Mouse (Mus musculus) hindbrain, embryonic 12.5 days (tissue): Measurements from ENCODE around the gene Prdm16. TPM values are rescaled to one million over a fixed set of nuclear protein-coding genes. Genes with fewer than 3 reads are reported as not detected.
A peak's percentile ranks its signal among the peaks of the same experiment; 100 is the strongest.

Experiments
- ATAC-seq: fragments of 200-750 bp; cut with Nextera tagmentation; 2 replicates; pipeline ENCODE4 v1.8.0; 2017; ENCODE audit warnings: moderate TSS enrichment; ENCODE audit not compliant: low FRiP score
- H3K27ac ChIP-seq: fragments of 300-500 bp; sonication (generic); 2 replicates; pipeline ENCODE4 v1.5.1; 2016; ENCODE audit warnings: mild to moderate bottlenecking
- H3K27me3 ChIP-seq: fragments of 300-500 bp; sonication (generic); 2 replicates; pipeline ENCODE4 v1.6.1; 2016; ENCODE audit warnings: mild to moderate bottlenecking
- H3K36me3 ChIP-seq: fragments of 300-500 bp; sonication (generic); 2 replicates; pipeline ENCODE4 v1.6.1; 2016; ENCODE audit warnings: mild to moderate bottlenecking
- H3K4me1 ChIP-seq: fragments of 300-500 bp; sonication (generic); 2 replicates; pipeline ENCODE4 v1.6.1; 2016
- H3K4me2 ChIP-seq: fragments of 300-500 bp; sonication (generic); replicated peaks from 2 replicates; pipeline ENCODE4 v1.6.1; 2016; ENCODE audit warnings: mild to moderate bottlenecking
- H3K4me3 ChIP-seq: fragments of 300-500 bp; sonication (generic); 2 replicates; pipeline ENCODE4 v1.5.1; 2016; ENCODE audit warnings: mild to moderate bottlenecking
- H3K9ac ChIP-seq: fragments of 300-500 bp; sonication (generic); 2 replicates; pipeline ENCODE4 v1.6.1; 2016; ENCODE audit warnings: mild to moderate bottlenecking, moderate library complexity
- H3K9me3 ChIP-seq: fragments of 300-500 bp; sonication (generic); replicated peaks from 2 replicates; pipeline ENCODE4 v1.6.1; 2016; ENCODE audit warnings: mild to moderate bottlenecking
- WGBS: fragments of 180-500 bp; shearing (Covaris S2); methylation state at CpG from one replicate; pipeline ENCODE4 v1.1.7; 2016; 5-methylcytosine and 5-hydroxymethylcytosine counted together
- polyA plus RNA-seq: library from polyadenylated mRNA; unstranded; fragments of >200 nt; fragmentation: Nextera tagmentation; extraction: Ambion mirVana; gene quantifications from 2 replicates; pipeline ENCODE4 v1.2.1, GENCODE M21; 2016

Gene Prdm16
- polyA plus RNA-seq, 1 experiment from 2014 or later, result 26.4 TPM

- H3K36me3 ChIP-seq, result no peaks in the 10 kb centered on the region
- no peak overlapping the region for H3K4me2 ChIP-seq
- WGBS, result 40% methylated on average over 5 of the region's 5 CpGs
- no peak for ATAC-seq
- peaks cover 41% of the 10 kb centered on the region for H3K27me3 ChIP-seq
- H3K9ac ChIP-seq, result no peak overlapping the region
- H3K4me3 ChIP-seq, result no peak overlapping the region
- H3K4me1 ChIP-seq, result peaks cover 69% of the 10 kb centered on the region
- H3K27ac ChIP-seq, result 0 out of 2 replicates have a peak overlapping the region, but pooled peaks have one; percentile 36
- H3K9me3 ChIP-seq, result no peaks in the 10 kb centered on the region
These were observed 94.1 kb downstream of the Prdm16 start for GRCm38 (mm10) chr4:154542568-154542967.

- WGBS, result 69% methylated on average over 9 of the region's 9 CpGs
- no peak overlapping the region for H3K4me3 ChIP-seq
- peaks cover 66% of the 10 kb centered on the region for H3K4me1 ChIP-seq
- no peak overlapping the region for H3K9ac ChIP-seq
- peak overlapping the region; percentile 77 for H3K27ac ChIP-seq
- ATAC-seq, result no peak
- peaks cover 34% of the 10 kb centered on the region for H3K27me3 ChIP-seq
- H3K4me2 ChIP-seq, result no peak overlapping the region
- H3K9me3 ChIP-seq, result no peaks in the 10 kb centered on the region
- no peaks in the 10 kb centered on the region for H3K36me3 ChIP-seq
These were observed 94.9 kb downstream of the Prdm16 start for GRCm38 (mm10) chr4:154541632-154542276.

DNA sequence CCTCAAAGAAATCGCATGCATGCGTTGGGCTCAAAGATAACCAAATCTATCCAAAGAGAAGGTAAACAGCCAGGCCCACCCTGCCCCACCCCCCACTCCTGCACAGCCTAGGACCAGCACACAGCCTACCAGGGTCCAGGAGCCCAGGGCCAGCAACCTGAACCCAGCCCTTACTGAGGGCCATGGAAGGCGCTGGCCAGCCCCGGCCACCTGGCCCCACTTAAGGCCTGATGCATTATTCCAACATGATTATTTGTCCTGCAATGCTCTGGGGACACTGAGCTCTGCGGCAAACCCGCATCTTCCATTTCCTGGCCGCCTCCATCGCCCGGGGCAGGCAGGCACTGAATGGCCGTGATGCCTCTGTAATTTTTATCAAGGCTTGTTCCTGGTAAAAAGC, 96.0 kb downstream of the Prdm16 start:
- Histone ChIP-seq H3K27me3 (peaks cover 30% of the 10 kb centered on the region), H3K4me2 (no peak overlapping the region; the same call in 1 of the 2 replicates), H3K9ac (peak overlapping the region; percentile 37; the same call in 1 of the 2 replicates), H3K4me3 (no peak overlapping the region), H3K9me3 (no peaks in the 10 kb centered on the region), H3K27ac (peak overlapping the region; percentile 77), H3K36me3 (no peaks in the 10 kb centered on the region), H3K4me1 (peaks cover 66% of the 10 kb centered on the region)
- 20% methylated on average over 10 of the region's 10 CpGs for WGBS
- peak; percentile 44 for ATAC-seq

GRCm38 (mm10) chr4:154539703-154540102, 97.0 kb downstream of the Prdm16 start:
- no peak overlapping the region; the same call in 1 of the 2 replicates for H3K27ac ChIP-seq
- H3K36me3 ChIP-seq, result no peaks in the 10 kb centered on the region
- peaks cover 25% of the 10 kb centered on the region for H3K27me3 ChIP-seq
- WGBS, result 64% methylated on average over 12 of the region's 12 CpGs
- H3K4me2 ChIP-seq, result no peak overlapping the region
- peaks cover 58% of the 10 kb centered on the region for H3K4me1 ChIP-seq
- no peak for ATAC-seq
- no peak overlapping the region for H3K9ac ChIP-seq
- no peak overlapping the region for H3K4me3 ChIP-seq
- no peaks in the 10 kb centered on the region for H3K9me3 ChIP-seq

- Histone ChIP-seq H3K4me3 (no peak overlapping the region), H3K9ac (no peak overlapping the region), H3K27ac (no peak overlapping the region), H3K9me3 (no peaks in the 10 kb centered on the region), H3K36me3 (no peaks in the 10 kb centered on the region), H3K4me2 (no peak overlapping the region), H3K4me1 (peaks cover 50% of the 10 kb centered on the region), H3K27me3 (peaks cover 19% of the 10 kb centered on the region)
- 87% methylated on average over 4 of the region's 4 CpGs for WGBS
- no peak for ATAC-seq
These were observed 97.9 kb downstream of the Prdm16 start for GRCm38 (mm10) chr4:154538727-154539126.

- ATAC-seq, result no peak
- no peak overlapping the region for H3K9ac ChIP-seq
These were observed 100.6 kb downstream of the Prdm16 start for GRCm38 (mm10) chr4:154536110-154536509.

GRCm38 (mm10) chr4:154531368-154531767, 105.3 kb downstream of the Prdm16 start:
- Histone ChIP-seq H3K27me3 (peaks cover 20% of the 10 kb centered on the region), H3K9me3 (no peaks in the 10 kb centered on the region)
- WGBS, result 61% methylated on average over 4 of the region's 4 CpGs

More at GRCm38 (mm10) chr4:154536110-154536509, 100.6 kb downstream of the Prdm16 start:
- H3K4me3 ChIP-seq, result no peak overlapping the region
- no peaks in the 10 kb centered on the region for H3K36me3 ChIP-seq
- peaks cover 24% of the 10 kb centered on the region for H3K4me1 ChIP-seq
- H3K9me3 ChIP-seq, result no peaks in the 10 kb centered on the region
- 63% methylated on average over 5 of the region's 5 CpGs for WGBS
- H3K4me2 ChIP-seq, result no peak overlapping the region
- H3K27ac ChIP-seq, result no peak overlapping the region
- H3K27me3 ChIP-seq, result peaks cover 7% of the 10 kb centered on the region; the same call in 1 of the 2 replicates

GRCm38 (mm10) chr4:154530336-154530735, 106.3 kb downstream of the Prdm16 start:
- no peak for ATAC-seq
- Histone ChIP-seq H3K4me2 (no peak overlapping the region), H3K27me3 (peaks cover 28% of the 10 kb centered on the region), H3K36me3 (no peaks in the 10 kb centered on the region), H3K9ac (no peak overlapping the region), H3K4me3 (no peak overlapping the region), H3K9me3 (no peaks in the 10 kb centered on the region), H3K4me1 (peaks cover 24% of the 10 kb centered on the region), H3K27ac (no peak overlapping the region)
- 66% methylated on average over 7 of the region's 7 CpGs for WGBS

More at GRCm38 (mm10) chr4:154531368-154531767, 105.3 kb downstream of the Prdm16 start:
- Histone ChIP-seq H3K4me3 (no peak overlapping the region), H3K36me3 (no peaks in the 10 kb centered on the region), H3K27ac (no peak overlapping the region), H3K9ac (no peak overlapping the region), H3K4me1 (peaks cover 27% of the 10 kb centered on the region), H3K4me2 (no peak overlapping the region)
- no peak for ATAC-seq

- no peak overlapping the region for H3K4me3 ChIP-seq
- H3K9ac ChIP-seq, result no peak overlapping the region
- no peaks in the 10 kb centered on the region for H3K36me3 ChIP-seq
- H3K4me1 ChIP-seq, result peaks cover 42% of the 10 kb centered on the region
- H3K27ac ChIP-seq, result peak overlapping the region; percentile 45
- no peak overlapping the region for H3K4me2 ChIP-seq
- WGBS, result 68% methylated on average over 9 of the region's 9 CpGs
- no peak for ATAC-seq
- no peaks in the 10 kb centered on the region for H3K9me3 ChIP-seq
- H3K27me3 ChIP-seq, result peaks cover 36% of the 10 kb centered on the region
These were observed 109.2 kb downstream of the Prdm16 start for GRCm38 (mm10) chr4:154527506-154527905.

DNA sequence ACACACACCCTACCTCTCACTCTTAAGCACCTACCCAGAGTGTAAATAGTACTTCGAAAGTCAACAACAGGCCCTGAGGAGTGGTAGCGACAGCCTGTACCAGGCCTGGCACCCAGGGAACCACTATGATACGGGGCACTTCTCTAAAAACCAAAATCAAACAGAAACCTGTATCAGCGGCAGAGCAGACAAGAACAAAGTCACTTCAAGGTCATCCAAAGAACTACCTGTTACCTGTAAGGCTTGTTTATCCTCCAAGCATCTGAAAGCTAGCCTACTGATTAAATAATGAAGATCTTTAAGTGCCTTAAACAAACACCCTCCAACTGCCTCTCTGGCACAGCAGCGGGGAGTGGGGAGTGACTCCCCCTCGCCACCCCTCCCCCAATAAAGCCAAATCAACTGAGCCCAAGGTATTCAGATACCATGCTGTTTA, 110.3 kb downstream of the Prdm16 start:
- H3K9me3 ChIP-seq, result no peaks in the 10 kb centered on the region
- no peak overlapping the region for H3K27ac ChIP-seq
- peaks cover 45% of the 10 kb centered on the region for H3K27me3 ChIP-seq
- H3K36me3 ChIP-seq, result no peaks in the 10 kb centered on the region
- 82% methylated on average over 6 of the region's 6 CpGs for WGBS
- H3K4me1 ChIP-seq, result peaks cover 42% of the 10 kb centered on the region
- no peak for ATAC-seq
- no peak overlapping the region for H3K4me2 ChIP-seq
- H3K4me3 ChIP-seq, result no peak overlapping the region
- H3K9ac ChIP-seq, result no peak overlapping the region

DNA sequence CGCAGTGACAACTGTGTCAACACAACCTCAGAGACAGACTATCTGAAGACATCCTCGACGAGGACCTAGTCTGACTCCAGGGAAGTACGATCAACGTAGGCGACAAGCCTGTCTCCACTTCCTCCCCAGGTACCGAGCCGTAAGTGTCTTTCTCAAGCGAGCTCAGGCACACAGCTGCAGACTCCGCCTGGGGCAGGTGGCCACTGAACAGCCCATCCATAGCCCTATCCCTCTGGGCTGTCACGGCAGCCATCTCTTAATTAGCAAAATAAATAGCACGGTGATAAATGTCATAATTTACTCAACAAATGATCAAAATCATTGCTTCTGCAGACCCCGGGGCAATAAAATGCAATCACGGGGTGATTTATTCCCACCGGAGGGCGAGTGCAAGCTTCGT, 112.8 kb downstream of the Prdm16 start:
- Histone ChIP-seq H3K4me2 (no peak overlapping the region), H3K9ac (no peak overlapping the region), H3K36me3 (no peaks in the 10 kb centered on the region), H3K4me1 (peaks cover 39% of the 10 kb centered on the region), H3K27ac (no peak overlapping the region), H3K4me3 (no peak overlapping the region), H3K27me3 (peaks cover 57% of the 10 kb centered on the region), H3K9me3 (no peaks in the 10 kb centered on the region)
- ATAC-seq, result peak; percentile 63; the same call in 1 of the 2 replicates
- 57% methylated on average over 17 of the region's 17 CpGs for WGBS

- no peaks in the 10 kb centered on the region for H3K9me3 ChIP-seq
- ATAC-seq, result no peak
- no peak overlapping the region for H3K27ac ChIP-seq
- H3K4me3 ChIP-seq, result no peak overlapping the region
- no peaks in the 10 kb centered on the region for H3K36me3 ChIP-seq
- H3K4me2 ChIP-seq, result no peak overlapping the region
- peaks cover 24% of the 10 kb centered on the region; the same call in 1 of the 2 replicates for H3K4me1 ChIP-seq
- WGBS, result 82% methylated on average over 7 of the region's 7 CpGs
- peaks cover 63% of the 10 kb centered on the region for H3K27me3 ChIP-seq
- H3K9ac ChIP-seq, result no peak overlapping the region
These were observed 114.6 kb downstream of the Prdm16 start for GRCm38 (mm10) chr4:154521881-154522676.
